Mouse (Mus musculus) mouse trophoblast stem cell (cell line): ENCODE data around the gene Kctd12.

Experiments
- in situ Hi-C, 2 experiments: fragments of 300-500 bp; cut with MseI, MboI; formaldehyde crosslinking; loops; 2 replicates in 1 of 2; 3 replicates in 1 of 2; pipeline ENCODE4 v1.15.1; 2025

Gene Kctd12

DNA sequence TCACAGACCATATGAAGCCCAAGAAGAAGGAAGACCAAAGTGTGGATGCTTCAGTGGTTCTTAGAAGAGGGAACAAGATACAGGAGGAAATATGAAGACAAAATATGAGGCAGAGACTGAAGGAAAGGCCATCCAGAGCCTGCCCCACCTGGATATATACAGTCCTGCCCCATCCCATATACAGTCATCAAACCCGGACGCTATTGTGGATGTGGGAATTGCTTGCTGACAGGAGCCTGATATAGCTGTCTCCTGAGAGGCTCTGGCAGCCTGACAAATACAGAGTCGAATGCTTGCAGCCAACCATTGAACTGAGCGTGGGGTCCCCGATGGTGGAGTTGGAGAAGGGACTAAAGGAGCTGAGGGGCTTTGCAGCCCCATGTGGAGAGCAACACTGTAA, 13.6 kb downstream of the Kctd12 start:
- in situ Hi-C loops: no loop called here

GRCm38 (mm10) chr14:102966241-102966640, 16.2 kb downstream of the Kctd12 start:
- in situ Hi-C loops: no loop called here

- in situ Hi-C loops: no loop called here
Observed at GRCm38 (mm10) chr14:102965841-102966240, 16.6 kb downstream of the Kctd12 start.

GRCm38 (mm10) chr14:102962019-102962418, 20.4 kb downstream of the Kctd12 start:
- in situ Hi-C loops: no loop called here

- in situ Hi-C loops: no loop called here
Observed at GRCm38 (mm10) chr14:102953511-102953910, 28.9 kb downstream of the Kctd12 start.

- in situ Hi-C loops: no loop called here
Observed at GRCm38 (mm10) chr14:102951974-102952373, 30.5 kb downstream of the Kctd12 start.

DNA sequence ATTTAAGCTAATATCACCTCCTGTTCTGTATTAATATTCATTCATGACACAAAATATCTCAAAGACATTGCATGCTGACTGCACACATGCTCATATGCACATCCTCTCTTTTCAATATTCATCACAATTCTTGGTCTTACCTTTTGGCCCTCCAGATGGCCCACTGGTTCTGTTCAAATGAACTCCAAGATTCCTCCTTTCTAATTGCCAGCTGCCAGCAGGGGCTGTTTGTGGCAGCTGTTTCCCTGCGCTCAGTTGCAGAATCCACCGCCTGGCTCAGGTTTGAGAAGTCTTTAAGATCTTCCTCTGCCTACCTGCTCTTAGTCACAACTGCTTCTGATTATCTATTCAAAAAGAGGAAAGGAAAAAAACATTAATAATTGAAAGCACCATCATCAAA, 34.6 kb downstream of the Kctd12 start:
- in situ Hi-C loops: no loop called here

DNA sequence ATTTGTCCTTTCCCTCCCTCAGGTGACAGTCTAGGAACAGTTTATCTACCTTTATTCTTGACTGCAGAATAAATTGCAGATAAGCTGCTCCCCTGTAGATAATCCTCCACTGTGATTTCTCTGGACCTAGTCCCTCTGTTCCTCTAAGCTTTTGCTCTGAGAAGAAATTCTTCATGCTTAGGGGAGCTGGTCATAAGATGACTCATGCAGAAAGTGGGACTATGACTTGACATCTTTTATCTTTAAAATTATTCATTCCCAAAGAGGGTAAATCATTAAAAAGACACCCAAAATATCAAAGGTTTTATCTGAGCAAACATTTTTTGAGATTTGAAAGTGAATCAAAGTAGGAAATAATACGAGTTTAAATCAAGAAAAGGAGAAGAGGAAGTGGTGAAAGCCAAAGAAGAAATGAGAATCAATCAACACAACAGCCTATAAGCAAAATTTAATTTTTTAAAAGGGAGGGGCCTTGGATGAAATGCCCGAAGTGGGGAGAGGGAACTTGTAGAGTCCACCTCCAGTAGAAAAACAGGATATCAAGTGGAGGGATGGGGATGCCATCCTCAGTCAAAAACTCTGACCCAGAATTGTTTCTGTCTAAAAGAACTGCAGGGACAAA, 40.1 kb downstream of the Kctd12 start:
- in situ Hi-C loops: no loop called here

DNA sequence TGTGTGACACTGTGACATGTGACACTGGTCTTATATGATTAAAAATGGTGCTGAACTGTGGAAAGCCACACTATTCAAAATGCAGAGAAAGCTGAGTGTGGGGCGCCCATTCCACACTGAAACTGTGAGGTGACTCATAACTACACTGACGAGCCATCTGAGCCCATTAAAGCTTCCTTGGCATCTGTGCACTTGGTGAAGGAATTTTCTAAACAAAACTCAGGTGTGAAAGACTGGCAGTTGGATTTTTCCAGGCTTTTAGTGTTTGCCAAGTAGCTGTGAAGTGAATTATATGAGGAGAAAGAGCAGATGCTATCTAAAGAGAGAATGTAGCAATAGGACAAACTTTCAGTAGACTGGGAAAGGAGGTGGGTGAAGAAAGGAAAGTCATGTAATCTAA, 47.6 kb downstream of the Kctd12 start:
- in situ Hi-C loops: no loop called here

DNA sequence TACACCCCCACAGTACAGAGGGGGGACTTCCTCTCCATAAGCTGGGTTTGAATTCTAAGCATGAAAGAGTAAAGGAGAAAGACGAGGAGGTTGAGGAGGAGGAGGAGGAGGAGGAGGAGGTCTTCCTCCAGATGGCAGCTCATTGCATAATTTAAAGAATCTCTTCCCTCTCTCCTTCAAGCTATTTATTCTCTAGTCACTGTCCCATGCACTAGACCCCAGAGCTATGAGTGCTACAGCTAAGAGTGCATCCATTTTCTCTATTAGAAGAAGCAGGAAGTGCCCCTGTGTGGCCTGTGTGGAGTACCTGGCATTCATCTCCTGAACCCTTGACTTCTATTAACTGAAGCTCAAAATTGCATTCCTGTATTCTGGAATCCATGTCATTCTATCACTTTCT, 51.5 kb downstream of the Kctd12 start:
- in situ Hi-C loops: no loop called here

- in situ Hi-C loops: no loop called here
Observed at GRCm38 (mm10) chr14:102929545-102929944, 52.9 kb downstream of the Kctd12 start.

GRCm38 (mm10) chr14:102927847-102928466, 54.5 kb downstream of the Kctd12 start:
- in situ Hi-C loops: no loop called here
